Mouse (Mus musculus) MEL (cell line): ENCODE data around the gene Nudt2.

Experiments
- CTCF ChIP-seq, 3 experiments: IDR thresholded peaks in 2 of 3; conservative IDR thresholded peaks in 1 of 3; 2 replicates each; pipeline ENCODE4 v1.5.1; 2011 to 2012; ENCODE audit warnings: low read length in 3 of 3, low read depth in 2 of 3, mild to moderate bottlenecking in 2 of 3, improper control_type of control experiment in 1 of 3, inconsistent platforms in 1 of 3, mixed read lengths in 1 of 3, moderate library complexity in 1 of 3; ENCODE audit not compliant: control insufficient read depth in 1 of 3, insufficient read depth in 1 of 3, poor library complexity in 1 of 3, severe bottlenecking in 1 of 3
- KAT2A ChIP-seq: conservative IDR thresholded peaks from 2 replicates; pipeline ENCODE4 v1.6.1; 2012; ENCODE audit warnings: low read depth, low read length, improper control_type of control experiment, inconsistent platforms
- TBP ChIP-seq: IDR thresholded peaks from 2 replicates; pipeline ENCODE4 v1.8.0; 2011; ENCODE audit warnings: low read depth, low read length, improper control_type of control experiment

DNA sequence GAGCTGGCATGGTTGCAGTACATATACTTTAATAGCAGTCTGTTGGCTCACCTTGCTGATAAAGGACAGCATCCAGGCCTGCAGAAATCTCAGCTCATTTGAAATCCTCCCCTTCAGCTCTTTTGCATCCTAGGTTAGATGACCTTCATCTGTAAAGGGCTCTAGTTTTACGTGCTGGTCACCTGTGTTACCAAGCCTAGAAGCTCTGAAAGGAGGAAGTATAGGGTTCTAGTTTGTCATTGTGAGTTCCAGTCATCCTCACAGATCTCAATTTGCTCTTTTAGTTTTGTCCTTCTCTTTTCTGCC is 6.4 kb downstream of the Nudt2 start:
- no peak for TF ChIP-seq TBP
- TF ChIP-seq KAT2A = no peak
- TF ChIP-seq CTCF (IDR thresholded peaks at IDR 0.05 in 2 of 3, conservative IDR thresholded peaks at IDR 0.05 in 1 of 3; ENCODE audit: control insufficient read depth in 1 of 3, insufficient read depth in 1 of 3, low read depth in 2 of 3, low read length in 3 of 3, poor library complexity in 1 of 3, severe bottlenecking in 1 of 3) = no peak
